Mouse (Mus musculus): ENCODE measurements around the gene Apoc3. TPM values are rescaled to one million over a fixed set of nuclear protein-coding genes. Genes with fewer than 3 reads are reported as not detected.

Gene Apoc3
- polyA plus RNA-seq, 1 experiment: 0.88 TPM

GRCm38 (mm10) chr9:46191234-46191633, 44.2 kb downstream of the Apoc3 start:
- 42% methylated on average over 8 of the region's 8 CpGs for WGBS
- Histone ChIP-seq H3K27me3 (ENCODE audit: control insufficient read depth, insufficient read depth, low read length) (no peaks in the 10 kb centered on the region), H3K4me3 (replicated peaks; ENCODE audit: insufficient read depth, low read depth, low read length) (no peak overlapping the region), H3K27ac (ENCODE audit: insufficient read depth, low read length) (no peak overlapping the region), H3K4me1 (ENCODE audit: control insufficient read depth, insufficient read depth, low read length) (peaks cover 13% of the 10 kb centered on the region)
- DNase-seq: no peak
- TF ChIP-seq POLR2A (IDR thresholded peaks at IDR 0.05; ENCODE audit: borderline replicate concordance, insufficient read depth, low read length): no peak
- no peak for TF ChIP-seq CTCF (IDR thresholded peaks at IDR 0.05; ENCODE audit: borderline replicate concordance, insufficient read depth, low read depth, low read length)

GRCm38 (mm10) chr9:46189381-46189780, 46.1 kb downstream of the Apoc3 start:
- 44% methylated on average over 10 of the region's 10 CpGs for WGBS
- Histone ChIP-seq H3K4me3 (replicated peaks; ENCODE audit: insufficient read depth, low read depth, low read length) (no peak overlapping the region), H3K27ac (ENCODE audit: insufficient read depth, low read length) (peak overlapping the region; percentile 40), H3K27me3 (ENCODE audit: control insufficient read depth, insufficient read depth, low read length) (no peaks in the 10 kb centered on the region), H3K4me1 (ENCODE audit: control insufficient read depth, insufficient read depth, low read length) (peaks cover 17% of the 10 kb centered on the region)
- TF ChIP-seq POLR2A (IDR thresholded peaks at IDR 0.05; ENCODE audit: borderline replicate concordance, insufficient read depth, low read length) (no peak), CTCF (IDR thresholded peaks at IDR 0.05; ENCODE audit: borderline replicate concordance, insufficient read depth, low read depth, low read length) (peak; percentile 41; the same call in 1 of the 2 replicates)
- DNase-seq: no peak

- Histone ChIP-seq H3K27ac (ENCODE audit: insufficient read depth, low read length) (peak overlapping the region; percentile 40), H3K27me3 (ENCODE audit: control insufficient read depth, insufficient read depth, low read length) (no peaks in the 10 kb centered on the region), H3K4me3 (replicated peaks; ENCODE audit: insufficient read depth, low read depth, low read length) (no peak overlapping the region), H3K4me1 (ENCODE audit: control insufficient read depth, insufficient read depth, low read length) (peaks cover 17% of the 10 kb centered on the region)
- TF ChIP-seq CTCF (IDR thresholded peaks at IDR 0.05; ENCODE audit: borderline replicate concordance, insufficient read depth, low read depth, low read length) (no peak), POLR2A (IDR thresholded peaks at IDR 0.05; ENCODE audit: borderline replicate concordance, insufficient read depth, low read length) (no peak)
- 11% methylated on average over 5 of the region's 5 CpGs for WGBS
- DNase-seq: peak in 1 of 2 experiments; percentile 26
These were observed 46.5 kb downstream of the Apoc3 start for GRCm38 (mm10) chr9:46188956-46189355.

GRCm38 (mm10) chr9:46188370-46188769, 47.1 kb downstream of the Apoc3 start:
- Histone ChIP-seq H3K27me3 (ENCODE audit: control insufficient read depth, insufficient read depth, low read length) (no peaks in the 10 kb centered on the region), H3K4me1 (ENCODE audit: control insufficient read depth, insufficient read depth, low read length) (peaks cover 17% of the 10 kb centered on the region), H3K27ac (ENCODE audit: insufficient read depth, low read length) (no peak overlapping the region), H3K4me3 (replicated peaks; ENCODE audit: insufficient read depth, low read depth, low read length) (no peak overlapping the region)
- WGBS: 61% methylated on average over 4 of the region's 4 CpGs
- DNase-seq: no peak
- TF ChIP-seq POLR2A (IDR thresholded peaks at IDR 0.05; ENCODE audit: borderline replicate concordance, insufficient read depth, low read length): no peak
- TF ChIP-seq CTCF (IDR thresholded peaks at IDR 0.05; ENCODE audit: borderline replicate concordance, insufficient read depth, low read depth, low read length): no peak

- DNase-seq: no peak
- H3K27ac ChIP-seq (ENCODE audit: insufficient read depth, low read length): no peak overlapping the region
- no peaks in the 10 kb centered on the region for H3K27me3 ChIP-seq (ENCODE audit: control insufficient read depth, insufficient read depth, low read length)
- H3K4me3 ChIP-seq (replicated peaks; ENCODE audit: insufficient read depth, low read depth, low read length): no peak overlapping the region
- no peak for TF ChIP-seq POLR2A (IDR thresholded peaks at IDR 0.05; ENCODE audit: borderline replicate concordance, insufficient read depth, low read length)
- no peak for TF ChIP-seq CTCF (IDR thresholded peaks at IDR 0.05; ENCODE audit: borderline replicate concordance, insufficient read depth, low read depth, low read length)
- H3K4me1 ChIP-seq (ENCODE audit: control insufficient read depth, insufficient read depth, low read length): peaks cover 17% of the 10 kb centered on the region
- 88% methylated on average over 1 of the region's 1 CpGs for WGBS
These were observed 49.0 kb downstream of the Apoc3 start for GRCm38 (mm10) chr9:46186387-46186786.

GRCm38 (mm10) chr9:46185191-46185590, 50.2 kb downstream of the Apoc3 start:
- Histone ChIP-seq H3K27ac (ENCODE audit: insufficient read depth, low read length) (no peak overlapping the region), H3K27me3 (ENCODE audit: control insufficient read depth, insufficient read depth, low read length) (no peaks in the 10 kb centered on the region), H3K4me1 (ENCODE audit: control insufficient read depth, insufficient read depth, low read length) (peaks cover 20% of the 10 kb centered on the region), H3K4me3 (replicated peaks; ENCODE audit: insufficient read depth, low read depth, low read length) (no peak overlapping the region)
- peak; percentile 50 to 79 for DNase-seq
- TF ChIP-seq POLR2A (IDR thresholded peaks at IDR 0.05; ENCODE audit: borderline replicate concordance, insufficient read depth, low read length): no peak
- peak; percentile 59; the same call in 1 of the 2 replicates for TF ChIP-seq CTCF (IDR thresholded peaks at IDR 0.05; ENCODE audit: borderline replicate concordance, insufficient read depth, low read depth, low read length)
- WGBS: 10% methylated on average over 2 of the region's 2 CpGs

- WGBS: 86% methylated on average over 5 of the region's 5 CpGs
- H3K4me1 ChIP-seq (ENCODE audit: control insufficient read depth, insufficient read depth, low read length): peaks cover 23% of the 10 kb centered on the region
These were observed 50.9 kb downstream of the Apoc3 start for GRCm38 (mm10) chr9:46184542-46184941.

More at GRCm38 (mm10) chr9:46184542-46184941, 50.9 kb downstream of the Apoc3 start:
- no peak overlapping the region for H3K27ac ChIP-seq (ENCODE audit: insufficient read depth, low read length)
- H3K4me3 ChIP-seq (replicated peaks; ENCODE audit: insufficient read depth, low read depth, low read length): no peak overlapping the region
- H3K27me3 ChIP-seq (ENCODE audit: control insufficient read depth, insufficient read depth, low read length): no peaks in the 10 kb centered on the region
- DNase-seq: no peak
- TF ChIP-seq CTCF (IDR thresholded peaks at IDR 0.05; ENCODE audit: borderline replicate concordance, insufficient read depth, low read depth, low read length) (no peak), POLR2A (IDR thresholded peaks at IDR 0.05; ENCODE audit: borderline replicate concordance, insufficient read depth, low read length) (no peak)

Other genes with a start within 250 kb of the Apoc3 start
- 108 and 111 TPM in 2 replicates for gene Pafah1b2, start 222.9 kb downstream of the Apoc3 start, polyA plus RNA-seq (2012; rRNA removed)
- gene Sik3, start 222.8 kb downstream of the Apoc3 start, polyA plus RNA-seq (2012; rRNA removed): 63.1 and 69.1 TPM in 2 replicates
- 2.7 and 3.0 TPM in 2 replicates for gene Apoa1, start 7.1 kb downstream of the Apoc3 start, polyA plus RNA-seq (2012; rRNA removed)
- gene Apoa4, start 5.1 kb upstream of the Apoc3 start, polyA plus RNA-seq (2012; rRNA removed): 0.16 and 0.28 TPM in 2 replicates
- not detected in 2 replicates for gene Apoa5, start 33.0 kb upstream of the Apoc3 start, polyA plus RNA-seq (2012; rRNA removed)
- 37.9 and 40.3 TPM in 2 replicates for gene Zpr1, start 37.4 kb upstream of the Apoc3 start, polyA plus RNA-seq (2012; rRNA removed)
- 11.9 and 12.8 TPM in 2 replicates for gene Bud13, start 47.4 kb upstream of the Apoc3 start, polyA plus RNA-seq (2012; rRNA removed)
- not detected in 2 replicates for gene 4931429L15Rik, start 84.3 kb upstream of the Apoc3 start, polyA plus RNA-seq (2012; rRNA removed)